Mouse (Mus musculus) stomach, postnatal 0 days (tissue): ENCODE measurements around the gene Bricd5. TPM values are rescaled to one million over a fixed set of nuclear protein-coding genes. Genes with fewer than 3 reads are reported as not detected.
"Not testable (repeated sequence)": the region's sequence is repeated elsewhere in the genome, so short reads cannot be mapped to it uniquely, and the experiment has no call there.

ENCODE experiments used
- ATAC-seq: fragments of 200-750 bp; cut with Nextera tagmentation; 2 replicates; pipeline ENCODE4 v1.8.0; 2017; ENCODE audit not compliant: low FRiP score, low TSS enrichment
- DNase-seq: peaks from one replicate; pipeline ENCODE4 v3.0.0-alpha.2; 2016; ENCODE audit warnings: low spot score
- H3K27ac ChIP-seq: fragments of 300-500 bp; sonication (generic); replicated peaks from 2 replicates; pipeline ENCODE4 v1.5.1; 2014; ENCODE audit warnings: mild to moderate bottlenecking, control low read depth
- H3K27me3 ChIP-seq: fragments of 300-500 bp; sonication (generic); 2 replicates; pipeline ENCODE4 v1.6.1; 2014; ENCODE audit warnings: low read length; ENCODE audit not compliant: control insufficient read depth, insufficient read depth
- H3K36me3 ChIP-seq: fragments of 300-500 bp; sonication (generic); 2 replicates; pipeline ENCODE4 v1.6.1; 2014; ENCODE audit warnings: low read length, mixed read lengths; ENCODE audit not compliant: control insufficient read depth, insufficient read depth
- H3K4me1 ChIP-seq: fragments of 300-500 bp; sonication (generic); replicated peaks from 2 replicates; pipeline ENCODE4 v1.6.1; 2014; ENCODE audit warnings: antibody characterized with exemption; ENCODE audit not compliant: control insufficient read depth, insufficient read depth
- H3K4me2 ChIP-seq: fragments of 300-500 bp; sonication (generic); replicated peaks from 2 replicates; pipeline ENCODE4 v1.6.1; 2014; ENCODE audit warnings: low read depth, mild to moderate bottlenecking, control low read depth, moderate library complexity
- H3K4me3 ChIP-seq: fragments of 300-500 bp; sonication (generic); 2 replicates; pipeline ENCODE4 v1.5.1; 2014; ENCODE audit warnings: low read depth, low read length, control low read depth
- H3K9ac ChIP-seq: fragments of 300-500 bp; sonication (generic); 2 replicates; pipeline ENCODE4 v1.6.1; 2014; ENCODE audit warnings: mild to moderate bottlenecking, low read length, control low read depth, mixed read lengths
- H3K9me3 ChIP-seq: fragments of 300-500 bp; sonication (generic); 2 replicates; pipeline ENCODE4 v1.6.1; 2016; ENCODE audit warnings: low read length; ENCODE audit not compliant: control insufficient read depth
- CTCF ChIP-seq: IDR thresholded peaks from 2 replicates; pipeline ENCODE4 v1.5.1; 2016; ENCODE audit warnings: antibody characterized with exemption, low read depth, mild to moderate bottlenecking, moderate library complexity
- EP300 ChIP-seq: optimal IDR thresholded peaks from 2 replicates; pipeline ENCODE3; 2016; ENCODE audit warnings: antibody characterized with exemption
- WGBS: fragments of 180-500 bp; shearing (Covaris S2); extraction: QIAGEN DNeasy Blood & Tissue Kit; methylation state at CpG from one replicate; pipeline ENCODE4 v1.1.7; 2014; 5-methylcytosine and 5-hydroxymethylcytosine counted together
- polyA plus RNA-seq: library from polyadenylated mRNA; unstranded; fragments of >200 nt; fragmentation: Nextera tagmentation; extraction: Ambion mirVana; gene quantifications from 2 replicates; pipeline ENCODE4 v1.2.1, GENCODE M21; 2015

Gene Bricd5
- 0.13 TPM in 1 of 2 replicates, not detected in the other for polyA plus RNA-seq

DNA sequence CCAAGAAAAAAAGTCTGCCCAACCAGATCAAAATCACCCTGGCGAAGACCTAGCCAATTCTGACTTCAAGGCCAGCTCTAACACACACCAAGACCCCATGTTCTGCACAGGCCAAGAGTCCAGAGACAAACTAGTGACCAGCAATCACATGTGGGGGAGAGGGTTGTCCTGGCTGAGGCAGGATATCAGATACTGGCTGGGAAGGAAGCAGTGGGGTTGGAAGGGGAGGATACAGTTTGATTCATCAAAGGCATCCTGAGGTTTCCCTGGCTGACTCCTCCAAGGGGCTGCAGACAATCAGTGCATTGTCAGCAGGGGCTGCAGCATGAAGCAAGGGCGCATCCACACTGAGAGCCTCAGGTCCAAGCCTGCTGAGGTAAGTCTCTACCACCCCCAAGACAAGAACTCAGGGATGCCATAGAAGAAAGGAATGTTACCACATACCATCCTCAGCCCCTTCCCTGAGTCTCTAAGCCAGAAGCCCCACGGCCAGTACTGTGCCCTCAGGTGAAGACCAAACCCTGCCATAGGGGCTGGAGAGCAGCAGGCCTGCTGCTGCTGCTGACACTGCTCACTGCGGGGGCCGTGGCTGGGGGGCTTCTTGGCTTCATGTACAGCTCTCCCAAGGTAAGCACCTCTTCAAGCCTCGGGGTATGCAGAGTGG is at the start of gene Bricd5:
TSS of gene Bricd5 (plus strand) at position 273 of the 664 bp plus-strand sequence.
- H3K9me3 ChIP-seq: no peaks in the 10 kb centered on the region
- H3K4me2 ChIP-seq: 0 out of 2 replicates have a peak within 1 kb of the TSS, but pooled peaks have one; percentile 8
- TF ChIP-seq EP300 (no peak), CTCF (no peak)
- peaks cover 23% of the 10 kb centered on the region for H3K36me3 ChIP-seq
- DNase-seq (no peak), ATAC-seq (no peak)
- H3K9ac ChIP-seq: no peak within 1 kb of the TSS
- 83% methylated on average over 6 of the region's 6 CpGs for WGBS
- peaks cover 11% of the 10 kb centered on the region; the same call in 1 of the 2 replicates for H3K4me1 ChIP-seq
- H3K27ac ChIP-seq: peak within 1 kb of the TSS; percentile 75
- H3K4me3 ChIP-seq: no peak within 1 kb of the TSS
- no peaks in the 10 kb centered on the region for H3K27me3 ChIP-seq

GRCm38 (mm10) chr17:24424489-24424888 is 49.2 kb upstream of the Bricd5 start:
- no peak overlapping the region for H3K4me3 ChIP-seq
- H3K36me3 ChIP-seq: peaks cover 30% of the 10 kb centered on the region
- H3K9me3 ChIP-seq: no peaks in the 10 kb centered on the region
- 90% methylated on average over 5 of the region's 5 CpGs for WGBS
- TF ChIP-seq CTCF (no peak), EP300 (no peak)
- H3K4me1 ChIP-seq: no peaks in the 10 kb centered on the region; the same call in 1 of the 2 replicates
- H3K9ac ChIP-seq: no peak overlapping the region
- H3K27ac ChIP-seq: no peak overlapping the region
- H3K27me3 ChIP-seq: no peaks in the 10 kb centered on the region
- ATAC-seq (no peak), DNase-seq (no peak)
- no peak overlapping the region for H3K4me2 ChIP-seq

DNA sequence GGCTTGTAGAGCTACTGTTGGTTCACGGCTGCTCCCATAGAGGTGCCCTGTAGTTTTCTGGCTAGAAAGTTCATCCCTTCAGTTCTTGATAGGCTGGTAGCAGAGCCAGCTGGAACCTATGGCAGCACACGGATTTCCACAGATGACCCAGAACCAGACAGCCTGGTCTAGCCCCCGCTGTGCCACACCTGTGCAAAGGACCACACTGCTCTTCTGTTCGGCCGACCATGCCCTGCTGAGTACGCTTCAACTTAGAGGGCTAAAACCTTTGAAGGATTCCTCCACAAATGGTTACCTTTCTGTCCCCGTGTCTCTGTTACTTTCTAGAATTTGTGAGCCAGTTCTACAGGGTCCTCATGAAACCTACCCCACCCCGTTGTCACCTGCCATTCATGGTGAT is 48.4 kb upstream of the Bricd5 start:
- not testable (repeated sequence) for H3K4me1 ChIP-seq, H3K9me3 ChIP-seq, H3K9ac ChIP-seq, H3K4me2 ChIP-seq, DNase-seq, H3K4me3 ChIP-seq, H3K27me3 ChIP-seq, H3K27ac ChIP-seq, ATAC-seq
- peaks cover 25% of the 10 kb centered on the region for H3K36me3 ChIP-seq
- WGBS: 93% methylated on average over 4 of the region's 8 CpGs

DNA sequence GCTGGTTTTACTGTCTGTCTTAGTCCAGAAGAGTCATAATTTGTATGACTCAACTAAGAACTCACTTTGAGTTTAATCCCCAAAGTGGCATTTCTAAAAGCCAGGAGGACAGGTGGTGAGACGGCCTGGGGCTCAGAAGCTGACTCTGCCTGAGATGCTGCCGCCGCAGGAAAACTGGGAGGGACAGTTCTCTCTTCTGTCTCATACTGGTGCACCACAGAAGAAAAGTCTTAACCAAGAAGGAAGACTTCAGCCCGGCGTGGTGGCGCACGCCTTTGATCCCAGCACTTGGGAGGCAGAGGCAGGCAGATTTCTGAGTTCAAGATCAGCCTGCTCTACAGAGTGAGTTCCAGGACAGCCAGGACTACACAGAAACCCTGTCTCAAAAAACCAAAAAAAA is 47.8 kb upstream of the Bricd5 start:
- no peaks in the 10 kb centered on the region for H3K9me3 ChIP-seq
- no peak overlapping the region for H3K4me2 ChIP-seq
- DNase-seq (no peak), ATAC-seq (no peak)
- peak overlapping the region; percentile 58; the same call in 1 of the 2 replicates for H3K27ac ChIP-seq
- no peaks in the 10 kb centered on the region; the same call in 1 of the 2 replicates for H3K4me1 ChIP-seq
- H3K9ac ChIP-seq: no peak overlapping the region
- no peaks in the 10 kb centered on the region for H3K27me3 ChIP-seq
- H3K36me3 ChIP-seq: peaks cover 23% of the 10 kb centered on the region
- no peak for TF ChIP-seq CTCF
- TF ChIP-seq EP300: no peak
- H3K4me3 ChIP-seq: no peak overlapping the region
- 80% methylated on average over 7 of the region's 7 CpGs for WGBS

GRCm38 (mm10) chr17:24426471-24427169 is 47.1 kb upstream of the Bricd5 start, which contains the start of gene Eci1:
TSS of gene Eci1 (plus strand) at chr17:24426641.
- peak within 1 kb of the TSS; percentile 66 for H3K4me2 ChIP-seq
- no peak for TF ChIP-seq CTCF
- no peak for TF ChIP-seq EP300

GRCm38 (mm10) chr17:24427170-24427557 is 46.5 kb upstream of the Bricd5 start:
- WGBS: under 1% methylated on average over 8 of the region's 8 CpGs

More at GRCm38 (mm10) chr17:24426471-24427169, 47.1 kb upstream of the Bricd5 start, which contains the start of gene Eci1:
- DNase-seq: peak; percentile 98
- WGBS: 0% methylated on average over 43 of the region's 48 CpGs
- Histone ChIP-seq H3K27me3 (no peaks in the 10 kb centered on the region), H3K4me1 (no peaks in the 10 kb centered on the region; the same call in 1 of the 2 replicates), H3K9me3 (no peaks in the 10 kb centered on the region), H3K4me3 (peak within 1 kb of the TSS; percentile 66), H3K9ac (peak within 1 kb of the TSS; percentile 90), H3K27ac (peak within 1 kb of the TSS; percentile 98), H3K36me3 (peaks cover 22% of the 10 kb centered on the region)
- ATAC-seq: peak; percentile 97

More at GRCm38 (mm10) chr17:24427170-24427557, 46.5 kb upstream of the Bricd5 start:
- Histone ChIP-seq H3K4me1 (no peaks in the 10 kb centered on the region; the same call in 1 of the 2 replicates), H3K36me3 (peaks cover 17% of the 10 kb centered on the region), H3K4me3 (peak overlapping the region; percentile 66), H3K4me2 (peak overlapping the region; percentile 66), H3K27me3 (no peaks in the 10 kb centered on the region), H3K9me3 (no peaks in the 10 kb centered on the region), H3K27ac (peak overlapping the region; percentile 98), H3K9ac (peak overlapping the region; percentile 90)
- no peak for TF ChIP-seq EP300
- no peak for TF ChIP-seq CTCF
- DNase-seq: peak; percentile 31
- no peak for ATAC-seq
